Mouse (Mus musculus) heart, embryonic 13.5 days (tissue): ENCODE measurements at regions not wholly inside any gene's neighbourhood (a gene's known extent, or its start where the extent isn't known, plus 50 kb on each side); places are given as distances from the start of the nearest gene placed in this dataset.

Source experiments
- ATAC-seq: fragments of 200-750 bp; cut with Nextera tagmentation; 2 replicates; pipeline ENCODE4 v1.8.0; 2017; ENCODE audit warnings: moderate TSS enrichment; ENCODE audit not compliant: insufficient number of reproducible peaks, low FRiP score, low TSS enrichment; ENCODE audit errors: extremely low read depth
- H3K27ac ChIP-seq: fragments of 300-500 bp; sonication (generic); replicated peaks from 2 replicates; pipeline ENCODE4 v1.5.1; 2015; ENCODE audit warnings: moderate library complexity, mild to moderate bottlenecking, inconsistent platforms
- H3K27me3 ChIP-seq: fragments of 300-500 bp; sonication (generic); replicated peaks from 2 replicates; pipeline ENCODE4 v1.6.1; 2015; ENCODE audit warnings: mild to moderate bottlenecking, inconsistent platforms
- H3K36me3 ChIP-seq: fragments of 300-500 bp; sonication (generic); 2 replicates; pipeline ENCODE4 v1.6.1; 2015; ENCODE audit warnings: mild to moderate bottlenecking, inconsistent platforms
- H3K4me1 ChIP-seq: fragments of 300-500 bp; sonication (generic); 2 replicates; pipeline ENCODE4 v1.6.1; 2015; ENCODE audit warnings: inconsistent platforms
- H3K4me2 ChIP-seq: fragments of 300-500 bp; sonication (generic); 2 replicates; pipeline ENCODE4 v1.6.1; 2015; ENCODE audit warnings: inconsistent platforms, mild to moderate bottlenecking, moderate library complexity
- H3K4me3 ChIP-seq: fragments of 300-500 bp; sonication (generic); 2 replicates; pipeline ENCODE4 v1.5.1; 2015; ENCODE audit warnings: moderate library complexity, mild to moderate bottlenecking, inconsistent platforms
- H3K9ac ChIP-seq: fragments of 300-500 bp; sonication (generic); 2 replicates; pipeline ENCODE4 v1.6.1; 2015; ENCODE audit warnings: inconsistent platforms, mild to moderate bottlenecking, moderate library complexity
- H3K9me3 ChIP-seq: fragments of 300-500 bp; sonication (generic); 2 replicates; pipeline ENCODE4 v1.6.1; 2016; ENCODE audit warnings: inconsistent platforms
- WGBS: fragments of 180-500 bp; shearing (Covaris S2); methylation state at CpG from one replicate; pipeline ENCODE4 v1.1.7; 2015; ENCODE audit warnings: mixed read lengths; 5-methylcytosine and 5-hydroxymethylcytosine counted together

GRCm38 (mm10) chr16:44655306-44655705, 68.8 kb upstream of the Nepro start:
- H3K9me3 ChIP-seq: peaks cover 5% of the 10 kb centered on the region; the same call in 1 of the 2 replicates
- H3K36me3 ChIP-seq: no peaks in the 10 kb centered on the region
- no peak overlapping the region for H3K4me2 ChIP-seq
- H3K4me3 ChIP-seq: no peak overlapping the region
- H3K27me3 ChIP-seq: no peaks in the 10 kb centered on the region
- no peak overlapping the region for H3K27ac ChIP-seq
- no peak for ATAC-seq
- WGBS: 45% methylated on average over 3 of the region's 3 CpGs
- 0 out of 2 replicates have a peak, but pooled peaks cover 4% of the 10 kb centered on the region for H3K4me1 ChIP-seq
- no peak overlapping the region for H3K9ac ChIP-seq

GRCm38 (mm10) chr16:44648547-44649223, 75.4 kb upstream of the Nepro start:
- Histone ChIP-seq H3K27ac (peak overlapping the region; percentile 76), H3K4me1 (peaks cover 10% of the 10 kb centered on the region; the same call in 1 of the 2 replicates), H3K9me3 (peaks cover 5% of the 10 kb centered on the region; the same call in 1 of the 2 replicates), H3K27me3 (no peaks in the 10 kb centered on the region), H3K4me3 (no peak overlapping the region), H3K4me2 (no peak overlapping the region), H3K9ac (no peak overlapping the region), H3K36me3 (no peaks in the 10 kb centered on the region)
- no peak for ATAC-seq
- 27% methylated on average over 2 of the region's 2 CpGs for WGBS

GRCm38 (mm10) chr16:44643992-44644391, 80.1 kb upstream of the Nepro start:
- Histone ChIP-seq H3K9me3 (no peaks in the 10 kb centered on the region), H3K4me2 (no peak overlapping the region), H3K4me3 (no peak overlapping the region), H3K9ac (no peak overlapping the region), H3K4me1 (peaks cover 9% of the 10 kb centered on the region; the same call in 1 of the 2 replicates), H3K27ac (no peak overlapping the region), H3K36me3 (no peaks in the 10 kb centered on the region), H3K27me3 (no peaks in the 10 kb centered on the region)
- no peak for ATAC-seq
- 15% methylated on average over 4 of the region's 4 CpGs for WGBS

- ATAC-seq: no peak
- 66% methylated on average over 3 of the region's 3 CpGs for WGBS
- Histone ChIP-seq H3K27ac (no peak overlapping the region), H3K4me2 (no peak overlapping the region), H3K9ac (no peak overlapping the region), H3K9me3 (no peaks in the 10 kb centered on the region), H3K27me3 (no peaks in the 10 kb centered on the region), H3K36me3 (no peaks in the 10 kb centered on the region), H3K4me1 (peaks cover 23% of the 10 kb centered on the region), H3K4me3 (no peak overlapping the region)
Measured at GRCm38 (mm10) chr16:44637100-44637499, 78.4 kb upstream of the Boc start.

GRCm38 (mm10) chr16:44634486-44634885, 75.8 kb upstream of the Boc start:
- ATAC-seq: no peak
- Histone ChIP-seq H3K9me3 (no peaks in the 10 kb centered on the region), H3K4me2 (no peak overlapping the region), H3K36me3 (no peaks in the 10 kb centered on the region), H3K4me3 (no peak overlapping the region), H3K4me1 (peaks cover 43% of the 10 kb centered on the region), H3K9ac (no peak overlapping the region), H3K27ac (0 out of 2 replicates have a peak overlapping the region, but pooled peaks have one; percentile 32), H3K27me3 (no peaks in the 10 kb centered on the region)
- WGBS: 91% methylated on average over 4 of the region's 4 CpGs

- ATAC-seq: peak; percentile 1; the same call in 1 of the 2 replicates
Measured at GRCm38 (mm10) chr16:44633059-44633667, 74.5 kb upstream of the Boc start.

GRCm38 (mm10) chr16:44632330-44633058, 73.8 kb upstream of the Boc start:
- no peak overlapping the region for H3K4me3 ChIP-seq
- ATAC-seq: peak; percentile 49; the same call in 1 of the 2 replicates
- peak overlapping the region; percentile 91 for H3K27ac ChIP-seq
- H3K4me1 ChIP-seq: peaks cover 45% of the 10 kb centered on the region
- 0 out of 2 replicates have a peak overlapping the region, but pooled peaks have one; percentile 40 for H3K9ac ChIP-seq
- H3K36me3 ChIP-seq: no peaks in the 10 kb centered on the region
- peak overlapping the region; percentile 40 for H3K4me2 ChIP-seq
- H3K27me3 ChIP-seq: no peaks in the 10 kb centered on the region
- no peaks in the 10 kb centered on the region for H3K9me3 ChIP-seq
- WGBS: 28% methylated on average over 9 of the region's 9 CpGs

More at GRCm38 (mm10) chr16:44633059-44633667, 74.5 kb upstream of the Boc start:
- Histone ChIP-seq H3K36me3 (no peaks in the 10 kb centered on the region), H3K9me3 (no peaks in the 10 kb centered on the region), H3K4me1 (peaks cover 45% of the 10 kb centered on the region), H3K4me3 (no peak overlapping the region), H3K9ac (0 out of 2 replicates have a peak overlapping the region, but pooled peaks have one; percentile 40), H3K27me3 (no peaks in the 10 kb centered on the region), H3K4me2 (peak overlapping the region; percentile 40), H3K27ac (peak overlapping the region; percentile 91)
- WGBS: 47% methylated on average over 9 of the region's 9 CpGs

- ATAC-seq: no peak
Measured at GRCm38 (mm10) chr16:44631357-44632053, 72.8 kb upstream of the Boc start.

GRCm38 (mm10) chr16:44630861-44631260, 72.2 kb upstream of the Boc start:
- H3K27ac ChIP-seq: 0 out of 2 replicates have a peak overlapping the region, but pooled peaks have one; percentile 91

More at GRCm38 (mm10) chr16:44631357-44632053, 72.8 kb upstream of the Boc start:
- Histone ChIP-seq H3K9ac (no peak overlapping the region), H3K4me2 (no peak overlapping the region), H3K36me3 (no peaks in the 10 kb centered on the region), H3K4me3 (no peak overlapping the region), H3K4me1 (peaks cover 45% of the 10 kb centered on the region), H3K27ac (peak overlapping the region; percentile 91), H3K27me3 (no peaks in the 10 kb centered on the region), H3K9me3 (no peaks in the 10 kb centered on the region)
- WGBS: 62% methylated on average over 4 of the region's 4 CpGs

GRCm38 (mm10) chr16:44630426-44630825, 71.7 kb upstream of the Boc start:
- 65% methylated on average over 9 of the region's 9 CpGs for WGBS
- no peak for ATAC-seq
- H3K9me3 ChIP-seq: no peaks in the 10 kb centered on the region
- H3K27me3 ChIP-seq: no peaks in the 10 kb centered on the region
- H3K9ac ChIP-seq: no peak overlapping the region
- H3K36me3 ChIP-seq: no peaks in the 10 kb centered on the region
- no peak overlapping the region for H3K4me3 ChIP-seq
- no peak overlapping the region for H3K4me2 ChIP-seq
- H3K4me1 ChIP-seq: peaks cover 45% of the 10 kb centered on the region
- H3K27ac ChIP-seq: no peak overlapping the region

More at GRCm38 (mm10) chr16:44630861-44631260, 72.2 kb upstream of the Boc start:
- Histone ChIP-seq H3K9ac (no peak overlapping the region), H3K4me1 (peaks cover 45% of the 10 kb centered on the region), H3K4me3 (no peak overlapping the region), H3K27me3 (no peaks in the 10 kb centered on the region), H3K9me3 (no peaks in the 10 kb centered on the region), H3K36me3 (no peaks in the 10 kb centered on the region), H3K4me2 (no peak overlapping the region)
- 74% methylated on average over 9 of the region's 9 CpGs for WGBS
- ATAC-seq: no peak
